9 mouse cellular contexts compared by ENCODE assay signal in the genomic region with DNA sequence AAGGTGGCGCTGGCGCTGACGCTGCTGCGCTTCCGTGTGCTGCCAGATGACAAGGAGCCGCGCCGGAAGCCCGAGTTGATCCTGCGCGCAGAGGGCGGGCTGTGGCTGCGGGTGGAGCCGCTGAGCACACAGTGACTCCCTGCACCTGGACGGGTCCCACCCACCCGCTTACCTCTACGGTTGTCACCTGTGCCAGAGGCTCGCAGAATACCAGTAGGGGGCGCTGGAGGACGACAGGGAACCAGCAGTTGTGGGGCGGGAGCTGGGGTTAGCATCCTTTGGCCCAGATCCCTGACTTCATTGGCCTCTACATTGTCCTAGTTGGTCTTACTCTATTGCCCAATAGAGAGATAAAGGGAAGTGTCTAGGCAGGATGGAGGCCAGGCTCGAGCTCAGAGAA. TPM values are rescaled to one million over a fixed set of nuclear protein-coding genes. Genes with fewer than 3 reads are reported as not detected.
A peak's percentile ranks its signal among the peaks of the same experiment; 100 is the strongest.
DNase-seq lines count a peak whose midpoint lies in the region; ATAC-seq and TF ChIP-seq lines count a peak whose summit lies in the region.
"Had no signal": no experiment of that assay in that cellular context is flagged by ENCODE, and none has a peak within 500 bp of the region (broad histone marks: within the 10 kb centered on the region; RNA-seq: fewer than 3 reads in every experiment).

No protein-coding gene starts in this region.

- no peak for TF ChIP-seq POLR2A in MEL (IDR thresholded peaks at IDR 0.05; ENCODE audit: control insufficient read depth in 1 of 2, insufficient read depth in 1 of 2, low read depth in 1 of 2, low read length in 2 of 2, poor library complexity in 1 of 2)

- no peaks in the 10 kb centered on the region for H3K4me1 ChIP-seq in heart, embryonic 11.5 days (ENCODE audit: control insufficient read depth, insufficient read depth, low read length)
- no peaks in the 10 kb centered on the region for H3K4me1 ChIP-seq in MEL (ENCODE audit: control insufficient read depth in 1 of 2, insufficient read depth in 2 of 2, low read length in 2 of 2)
- no peaks in the 10 kb centered on the region for H3K4me1 ChIP-seq in embryonic facial prominence, embryonic 14.5 days (ENCODE audit: control insufficient read depth, insufficient read depth, low read length)
- no peaks in the 10 kb centered on the region for H3K4me1 ChIP-seq in limb, embryonic 12.5 days (replicated peaks)
- no peaks in the 10 kb centered on the region for H3K4me1 ChIP-seq in neural tube, embryonic 13.5 days (replicated peaks)
- H3K4me1 ChIP-seq: liver, embryonic 13.5 days had no signal

- intact Hi-C loops in heart, postnatal 10 days (cut with DNase I): no loop called here

- no peak overlapping the region for H3K27ac ChIP-seq in heart, embryonic 11.5 days (ENCODE audit: low read depth, low read length)
- H3K27ac ChIP-seq in MEL (ENCODE audit: control insufficient read depth, low read depth, low read length): no peak overlapping the region
- no peak overlapping the region for H3K27ac ChIP-seq in embryonic facial prominence, embryonic 14.5 days (replicated peaks; ENCODE audit: low read depth, low read length)
- no peak overlapping the region for H3K27ac ChIP-seq in limb, embryonic 12.5 days
- no peak overlapping the region for H3K27ac ChIP-seq in neural tube, embryonic 13.5 days (replicated peaks)
- H3K27ac ChIP-seq: liver, embryonic 13.5 days had no signal

- peaks cover 8% of the 10 kb centered on the region; the same call in 1 of the 2 replicates for H3K9me3 ChIP-seq in heart, embryonic 11.5 days (replicated peaks; ENCODE audit: control insufficient read depth, low read length)
- no peaks in the 10 kb centered on the region for H3K9me3 ChIP-seq in MEL (replicated peaks; ENCODE audit: insufficient read depth, low read length)
- peaks cover 13% of the 10 kb centered on the region for H3K9me3 ChIP-seq in embryonic facial prominence, embryonic 14.5 days (ENCODE audit: control insufficient read depth, low read length)
- H3K9me3 ChIP-seq in limb, embryonic 12.5 days: peaks cover 10% of the 10 kb centered on the region; the same call in 1 of the 2 replicates
- peaks cover 9% of the 10 kb centered on the region; the same call in 1 of the 2 replicates for H3K9me3 ChIP-seq in neural tube, embryonic 13.5 days
- H3K9me3 ChIP-seq: liver, embryonic 13.5 days had no signal

- H3K4me3 ChIP-seq in heart, embryonic 11.5 days (ENCODE audit: low read depth, low read length): no peak overlapping the region
- H3K4me3 ChIP-seq in MEL (ENCODE audit: control insufficient read depth in 1 of 2, insufficient read depth in 1 of 2, low read depth in 2 of 2, low read length in 2 of 2): no peak overlapping the region
- no peak overlapping the region for H3K4me3 ChIP-seq in embryonic facial prominence, embryonic 14.5 days (ENCODE audit: low read depth, low read length)
- H3K4me3 ChIP-seq in limb, embryonic 12.5 days (replicated peaks): no peak overlapping the region
- H3K4me3 ChIP-seq in neural tube, embryonic 13.5 days: no peak overlapping the region
- H3K4me3 ChIP-seq: liver, embryonic 13.5 days had no signal

- TF ChIP-seq CTCF in MEL (IDR thresholded peaks at IDR 0.05 in 2 of 3, conservative IDR thresholded peaks at IDR 0.05 in 1 of 3; ENCODE audit: control insufficient read depth in 1 of 3, insufficient read depth in 1 of 3, low read depth in 2 of 3, low read length in 3 of 3, poor library complexity in 1 of 3, severe bottlenecking in 1 of 3): peak in 2 of 3 experiments; percentile 9 to 38; a peak in 2 of 6 replicates

- WGBS in heart, embryonic 11.5 days (ENCODE audit: insufficient replicate concordance): 49% methylated on average over 22 of the region's 22 CpGs
- WGBS in embryonic facial prominence, embryonic 14.5 days: 39% methylated on average over 17 of the region's 22 CpGs
- WGBS in limb, embryonic 12.5 days: 41% methylated on average over 22 of the region's 22 CpGs
- WGBS in neural tube, embryonic 13.5 days: 51% methylated on average over 22 of the region's 22 CpGs

- ATAC-seq in heart, embryonic 11.5 days (replicated peaks; ENCODE audit: insufficient number of reproducible peaks, low FRiP score, low TSS enrichment): no peak
- ATAC-seq in embryonic facial prominence, embryonic 14.5 days (ENCODE audit: low read depth): peak; percentile 79; the same call in 1 of the 2 replicates
- no peak for ATAC-seq in limb, embryonic 12.5 days (ENCODE audit: insufficient number of reproducible peaks, insufficient read depth, low FRiP score, low TSS enrichment, low read depth)
- no peak for ATAC-seq in neural tube, embryonic 13.5 days (ENCODE audit: low read depth)
- ATAC-seq in cerebellum, adult (ENCODE audit: insufficient number of reproducible peaks, low FRiP score, low TSS enrichment): no peak

- H3K27me3 ChIP-seq in heart, embryonic 11.5 days (ENCODE audit: control insufficient read depth, insufficient read depth, low read length): no peaks in the 10 kb centered on the region
- no peaks in the 10 kb centered on the region; a peak in 1 of 4 replicates for H3K27me3 ChIP-seq in MEL (ENCODE audit: control insufficient read depth in 1 of 2, insufficient read depth in 2 of 2, low read length in 2 of 2)
- H3K27me3 ChIP-seq in embryonic facial prominence, embryonic 14.5 days (replicated peaks; ENCODE audit: control insufficient read depth, insufficient read depth, low read length): no peaks in the 10 kb centered on the region
- H3K27me3 ChIP-seq in limb, embryonic 12.5 days: no peaks in the 10 kb centered on the region; the same call in 1 of the 2 replicates
- H3K27me3 ChIP-seq in neural tube, embryonic 13.5 days: no peaks in the 10 kb centered on the region
- H3K27me3 ChIP-seq: liver, embryonic 13.5 days had no signal

- no peaks in the 10 kb centered on the region for H3K36me3 ChIP-seq in heart, embryonic 11.5 days (ENCODE audit: control insufficient read depth, insufficient read depth, low read length)
- no peaks in the 10 kb centered on the region for H3K36me3 ChIP-seq in MEL (ENCODE audit: control insufficient read depth in 1 of 2, insufficient read depth in 2 of 2, low read length in 2 of 2)
- no peaks in the 10 kb centered on the region for H3K36me3 ChIP-seq in embryonic facial prominence, embryonic 14.5 days (ENCODE audit: control insufficient read depth, insufficient read depth, low read length)
- H3K36me3 ChIP-seq in limb, embryonic 12.5 days: no peaks in the 10 kb centered on the region
- H3K36me3 ChIP-seq in neural tube, embryonic 13.5 days: no peaks in the 10 kb centered on the region
- H3K36me3 ChIP-seq: liver, embryonic 13.5 days had no signal

- no peak for TF ChIP-seq RAD21 in MEL (IDR thresholded peaks at IDR 0.05; ENCODE audit: low read depth, low read length)

- DNase-seq in heart, postnatal 10 days: no peak
- no peak for DNase-seq in MEL (ENCODE audit: low read depth, low spot score)
- peak; percentile 39 for DNase-seq in embryonic facial prominence, embryonic 14.5 days (ENCODE audit: low spot score)
- no peak for DNase-seq in frontal cortex, postnatal 36 days (ENCODE audit: low spot score in 2 of 2)
- DNase-seq: liver, embryonic 13.5 days had no signal

- peak overlapping the region; percentile 33; the same call in 1 of the 2 replicates for H3K4me2 ChIP-seq in heart, embryonic 11.5 days
- peak overlapping the region; percentile 36 for H3K4me2 ChIP-seq in embryonic facial prominence, embryonic 14.5 days (ENCODE audit: low read depth, low read length)
- peak overlapping the region; percentile 33 for H3K4me2 ChIP-seq in limb, embryonic 12.5 days
- peak overlapping the region; percentile 21; the same call in 1 of the 2 replicates for H3K4me2 ChIP-seq in neural tube, embryonic 13.5 days
- H3K4me2 ChIP-seq: liver, embryonic 13.5 days had no signal

- TF ChIP-seq EP300 in MEL (IDR thresholded peaks at IDR 0.05; ENCODE audit: low read depth in 1 of 2, low read length in 2 of 2): no peak

- no peak overlapping the region for H3K9ac ChIP-seq in heart, embryonic 11.5 days (ENCODE audit: low read depth, low read length)
- H3K9ac ChIP-seq in MEL (ENCODE audit: control insufficient read depth, low read depth, low read length, poor library complexity, severe bottlenecking): no peak overlapping the region
- no peak overlapping the region for H3K9ac ChIP-seq in embryonic facial prominence, embryonic 14.5 days (ENCODE audit: low read depth, low read length)
- H3K9ac ChIP-seq in limb, embryonic 12.5 days (replicated peaks): no peak overlapping the region
- no peak overlapping the region for H3K9ac ChIP-seq in neural tube, embryonic 13.5 days
- H3K9ac ChIP-seq: liver, embryonic 13.5 days had no signal

- no peaks in the 10 kb centered on the region for H3K79me2 ChIP-seq in MEL (ENCODE audit: control insufficient read depth, insufficient read depth, low read length, poor library complexity)

TF ChIP-seq in MEL, 35 proteins besides CTCF, POLR2A, EP300 and RAD21 (continues in another document):
- TF ChIP-seq ZC3H11A (IDR thresholded peaks at IDR 0.05; ENCODE audit: low read depth, low read length) (no peak), MEF2A (IDR thresholded peaks at IDR 0.05; ENCODE audit: extremely low read depth, insufficient replicate concordance, low read depth, low read length, poor library complexity, severe bottlenecking) (no peak), ETS1 (IDR thresholded peaks at IDR 0.05; ENCODE audit: low read depth, low read length) (no peak), RCOR1 (IDR thresholded peaks at IDR 0.05; ENCODE audit: low read depth, low read length) (no peak), JUND (IDR thresholded peaks at IDR 0.05; ENCODE audit: low read depth, low read length) (no peak), ZMIZ1 (IDR thresholded peaks at IDR 0.05; ENCODE audit: low read depth, low read length) (no peak)

RNA-seq across cellular contexts. Expression of gene Cyp4f15, which starts 17.4 kb away (rescaled TPM):
- 0.19 TPM in 1 of 2 replicates, not detected in the other for polyA plus RNA-seq in heart, embryonic 11.5 days (2014; fragmentation: Nextera tagmentation; extraction: Ambion mirVana)
- not detected for total RNA-seq in heart, postnatal 10 days (2021)
- total RNA-seq in MEL (2012; rRNA removed): not detected in 2 replicates
- not detected for polyA plus RNA-seq in MEL (2012; ENCODE audit: insufficient read depth in 1 of 2, insufficient read length in 2 of 2, low read depth in 1 of 2, low replicate concordance in 2 of 2, missing spikeins in 1 of 2)
- polyA plus RNA-seq in embryonic facial prominence, embryonic 14.5 days (2014; fragmentation: Nextera tagmentation; extraction: Ambion mirVana): 0.71 and 0.75 TPM in 2 replicates
- polyA plus RNA-seq in limb, embryonic 12.5 days (2016; fragmentation: Nextera tagmentation; extraction: Ambion mirVana): 0.23 and 0.70 TPM in 2 replicates
- 1.0 and 1.6 TPM in 2 replicates for polyA plus RNA-seq in neural tube, embryonic 13.5 days (2015; fragmentation: Nextera tagmentation; extraction: Ambion mirVana)

RNA-seq across cellular contexts. Expression of gene Cyp4f40, which starts 44.1 kb away (rescaled TPM):
- polyA plus RNA-seq in heart, embryonic 11.5 days (2014; fragmentation: Nextera tagmentation; extraction: Ambion mirVana): not detected in 2 replicates
- total RNA-seq in heart, postnatal 10 days (2021): not detected
- not detected in 2 replicates for total RNA-seq in MEL (2012; rRNA removed)
- polyA plus RNA-seq in MEL (2012; ENCODE audit: insufficient read depth in 1 of 2, insufficient read length in 2 of 2, low read depth in 1 of 2, low replicate concordance in 2 of 2, missing spikeins in 1 of 2): not detected
- polyA plus RNA-seq in embryonic facial prominence, embryonic 14.5 days (2014; fragmentation: Nextera tagmentation; extraction: Ambion mirVana): not detected in 2 replicates
- polyA plus RNA-seq in limb, embryonic 12.5 days (2016; fragmentation: Nextera tagmentation; extraction: Ambion mirVana): not detected in 2 replicates
- polyA plus RNA-seq in neural tube, embryonic 13.5 days (2015; fragmentation: Nextera tagmentation; extraction: Ambion mirVana): not detected in 2 replicates
- polyA plus RNA-seq: liver, embryonic 13.5 days had no signal
